Mouse (Mus musculus) bone marrow, adult 2 months (tissue): ENCODE measurements around the gene Fam20c.

Source experiments
- CTCF ChIP-seq: fragments of 200-500 bp; IDR thresholded peaks from 2 replicates; pipeline ENCODE4 v1.5.1; 2011; ENCODE audit warnings: low read length, control low read depth; ENCODE audit not compliant: control insufficient read depth, insufficient read depth
- POLR2A ChIP-seq: fragments of 200-500 bp; IDR thresholded peaks from 2 replicates; pipeline ENCODE4 v1.6.1; 2011; ENCODE audit warnings: low read depth, mild to moderate bottlenecking, control low read depth, low read length, borderline replicate concordance; ENCODE audit not compliant: control insufficient read depth

DNA sequence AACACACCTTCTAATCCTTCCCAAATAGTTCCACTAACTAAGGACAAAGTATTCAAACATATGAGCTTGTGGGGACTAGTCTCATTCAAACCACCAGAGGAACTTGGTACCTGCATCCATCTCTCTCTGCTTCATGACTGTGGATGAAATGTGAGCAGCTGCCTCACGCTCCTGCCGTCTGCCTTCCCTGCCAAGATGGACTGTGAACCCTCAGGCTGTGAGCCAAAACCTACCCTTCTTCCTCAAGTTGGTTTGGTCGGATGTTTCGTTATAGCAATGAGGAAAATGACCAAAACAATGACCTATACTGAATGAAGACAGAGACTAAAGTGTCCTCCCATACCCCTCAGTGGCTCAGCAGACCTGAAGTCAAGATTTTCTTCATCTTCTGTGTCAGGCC, 86.7 kb downstream of the Fam20c start:
- no peak for TF ChIP-seq CTCF
- TF ChIP-seq POLR2A: no peak
